Mouse (Mus musculus) CH12F3 (cell line): ENCODE results near the gene Fam196b.

Source experiments
- in situ Hi-C: fragments of 300-500 bp; cut with MboI; formaldehyde crosslinking; loops from 2 replicates; pipeline ENCODE4 v1.14.3; 2020; ENCODE audit warnings: low sequenced_read_pairs

The Fam196b gene

GRCm38 (mm10) chr11:34398555-34398954 is 83.9 kb downstream of the Fam196b start:
- in situ Hi-C loops = no loop called here

- in situ Hi-C loops = no loop called here
Measured at GRCm38 (mm10) chr11:34401343-34401742, 86.7 kb downstream of the Fam196b start.

GRCm38 (mm10) chr11:34405311-34405710 is 90.7 kb downstream of the Fam196b start:
- in situ Hi-C loops = no loop called here

- in situ Hi-C loops = no loop called here
Measured at GRCm38 (mm10) chr11:34406309-34406708, 91.7 kb downstream of the Fam196b start.

GRCm38 (mm10) chr11:34406850-34407249 is 92.2 kb downstream of the Fam196b start:
- in situ Hi-C loops = no loop called here

- in situ Hi-C loops = no loop called here
Measured at GRCm38 (mm10) chr11:34415884-34416618, 101.4 kb downstream of the Fam196b start.

- in situ Hi-C loops = no loop called here
Measured at GRCm38 (mm10) chr11:34416619-34416979, 102.0 kb downstream of the Fam196b start.

- in situ Hi-C loops = no loop called here
Measured at GRCm38 (mm10) chr11:34421061-34421460, 106.4 kb downstream of the Fam196b start.

- in situ Hi-C loops = no loop called here
Measured at GRCm38 (mm10) chr11:34424546-34424945, 109.9 kb downstream of the Fam196b start.

- in situ Hi-C loops = no loop called here
Measured at GRCm38 (mm10) chr11:34427212-34427611, 112.6 kb downstream of the Fam196b start.

- in situ Hi-C loops = no loop called here
Measured at GRCm38 (mm10) chr11:34430940-34431339, 116.3 kb downstream of the Fam196b start.

GRCm38 (mm10) chr11:34431371-34431770 is 116.7 kb downstream of the Fam196b start:
- in situ Hi-C loops = no loop called here

GRCm38 (mm10) chr11:34431978-34432377 is 117.4 kb downstream of the Fam196b start:
- in situ Hi-C loops = no loop called here

- in situ Hi-C loops = no loop called here
Measured at GRCm38 (mm10) chr11:34437446-34437845, 122.8 kb downstream of the Fam196b start.

GRCm38 (mm10) chr11:34438429-34438828 is 123.8 kb downstream of the Fam196b start:
- in situ Hi-C loops = no loop called here

- in situ Hi-C loops = no loop called here
Measured at GRCm38 (mm10) chr11:34447891-34448290, 133.3 kb downstream of the Fam196b start.

- in situ Hi-C loops = no loop called here
Measured at GRCm38 (mm10) chr11:34449944-34450343, 135.3 kb downstream of the Fam196b start.

GRCm38 (mm10) chr11:34467056-34467455 is 152.4 kb downstream of the Fam196b start:
- in situ Hi-C loops = no loop called here

- in situ Hi-C loops = no loop called here
Measured at GRCm38 (mm10) chr11:34468571-34468970, 153.9 kb downstream of the Fam196b start.

GRCm38 (mm10) chr11:34469792-34470191 is 155.2 kb downstream of the Fam196b start:
- in situ Hi-C loops = no loop called here
